Mouse (Mus musculus) heart, postnatal 0 days (tissue): ENCODE measurements around the gene Cdca7l. TPM values are rescaled to one million over a fixed set of nuclear protein-coding genes. Genes with fewer than 3 reads are reported as not detected.

Experiments
- ATAC-seq: fragments of 200-750 bp; cut with Nextera tagmentation; 2 replicates; pipeline ENCODE4 v1.8.0; 2017; ENCODE audit warnings: low read depth, moderate number of reproducible peaks, moderate library complexity; ENCODE audit not compliant: insufficient read depth
- DNase-seq: peaks from one replicate; pipeline ENCODE4 v3.0.0-alpha.2; 2016; ENCODE audit warnings: low spot score
- H3K27ac ChIP-seq: fragments of 300-500 bp; sonication (generic); 2 replicates; pipeline ENCODE4 v1.5.1; 2014; ENCODE audit warnings: low read depth, mild to moderate bottlenecking
- H3K27me3 ChIP-seq: fragments of 300-500 bp; sonication (generic); 2 replicates; pipeline ENCODE4 v1.6.1; 2014; ENCODE audit warnings: low read length, mixed read lengths; ENCODE audit not compliant: control insufficient read depth, insufficient read depth
- H3K36me3 ChIP-seq: fragments of 300-500 bp; sonication (generic); replicated peaks from 2 replicates; pipeline ENCODE4 v1.6.1; 2014; ENCODE audit warnings: low read length, mixed read lengths; ENCODE audit not compliant: control insufficient read depth, insufficient read depth
- H3K4me1 ChIP-seq: fragments of 300-500 bp; sonication (generic); 2 replicates; pipeline ENCODE4 v1.6.1; 2014; ENCODE audit warnings: antibody characterized with exemption; ENCODE audit not compliant: control insufficient read depth, insufficient read depth
- H3K4me2 ChIP-seq: fragments of 300-500 bp; sonication (generic); 2 replicates; pipeline ENCODE4 v1.6.1; 2014; ENCODE audit warnings: low read depth, mild to moderate bottlenecking, low read length, moderate library complexity
- H3K4me3 ChIP-seq: fragments of 300-500 bp; sonication (generic); 2 replicates; pipeline ENCODE4 v1.5.1; 2014; ENCODE audit warnings: low read depth, low read length
- H3K9ac ChIP-seq: fragments of 300-500 bp; sonication (generic); replicated peaks from 2 replicates; pipeline ENCODE4 v1.6.1; 2014; ENCODE audit warnings: low read depth, low read length, mixed read lengths
- H3K9me3 ChIP-seq: fragments of 300-500 bp; sonication (generic); replicated peaks from 2 replicates; pipeline ENCODE4 v1.6.1; 2016; ENCODE audit warnings: low read length; ENCODE audit not compliant: control insufficient read depth
- CTCF ChIP-seq: IDR thresholded peaks from 2 replicates; pipeline ENCODE4 v1.5.1; 2016; ENCODE audit warnings: antibody characterized with exemption, control low read depth, low read depth
- EP300 ChIP-seq: IDR thresholded peaks from 2 replicates; pipeline ENCODE4 v1.6.1; 2016; ENCODE audit warnings: antibody characterized with exemption, low read depth
- WGBS: fragments of 180-500 bp; shearing (Covaris S2); extraction: QIAGEN DNeasy Blood & Tissue Kit; methylation state at CpG from one replicate; pipeline ENCODE4 v1.1.7; 2014; 5-methylcytosine and 5-hydroxymethylcytosine counted together
- polyA plus RNA-seq: library from polyadenylated mRNA; unstranded; fragments of >200 nt; fragmentation: Nextera tagmentation; extraction: Ambion mirVana; gene quantifications from 2 replicates; pipeline ENCODE4 v1.2.1, GENCODE M21; 2015
- total RNA-seq: library from RNA; depleted of rRNA; stranded (reverse); fragments of >200 nt; gene quantifications from 2 replicates; pipeline ENCODE4 v1.2.3, GENCODE M21; 2014; ENCODE audit warnings: low replicate concordance

Gene Cdca7l
- total and polyA plus RNA-seq, 2 experiments from 2014 or later = 1.4 to 3.7 TPM

DNA sequence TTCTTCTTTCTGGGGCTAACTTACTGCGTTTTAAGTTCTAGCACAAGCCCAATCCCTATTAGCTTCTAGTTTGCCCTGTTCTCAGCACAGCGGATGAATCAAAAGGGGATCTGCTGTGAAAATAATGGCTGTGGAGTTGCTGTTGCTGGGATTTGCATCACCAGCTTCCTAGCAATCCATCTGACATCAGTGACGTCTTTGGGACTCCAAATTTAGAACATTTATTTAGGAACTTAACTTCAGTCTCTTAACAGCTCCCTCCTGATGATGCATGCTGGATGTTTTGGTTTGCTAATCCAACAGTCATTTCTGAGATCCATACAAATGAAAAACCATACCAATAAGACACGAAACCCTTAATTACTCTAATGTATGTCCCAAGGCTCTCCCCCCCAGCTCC lies 1.5 kb downstream of the Cdca7l start:
- no peaks in the 10 kb centered on the region for H3K4me1 ChIP-seq
- H3K4me3 ChIP-seq = no peak overlapping the region
- ATAC-seq (no peak), DNase-seq (no peak)
- no peak overlapping the region for H3K9ac ChIP-seq
- no peak overlapping the region for H3K27ac ChIP-seq
- H3K9me3 ChIP-seq = no peaks in the 10 kb centered on the region
- no peaks in the 10 kb centered on the region for H3K36me3 ChIP-seq
- TF ChIP-seq CTCF (no peak), EP300 (no peak)
- H3K4me2 ChIP-seq = no peak overlapping the region
- H3K27me3 ChIP-seq = no peaks in the 10 kb centered on the region
- 73% methylated on average over 4 of the region's 4 CpGs for WGBS

DNA sequence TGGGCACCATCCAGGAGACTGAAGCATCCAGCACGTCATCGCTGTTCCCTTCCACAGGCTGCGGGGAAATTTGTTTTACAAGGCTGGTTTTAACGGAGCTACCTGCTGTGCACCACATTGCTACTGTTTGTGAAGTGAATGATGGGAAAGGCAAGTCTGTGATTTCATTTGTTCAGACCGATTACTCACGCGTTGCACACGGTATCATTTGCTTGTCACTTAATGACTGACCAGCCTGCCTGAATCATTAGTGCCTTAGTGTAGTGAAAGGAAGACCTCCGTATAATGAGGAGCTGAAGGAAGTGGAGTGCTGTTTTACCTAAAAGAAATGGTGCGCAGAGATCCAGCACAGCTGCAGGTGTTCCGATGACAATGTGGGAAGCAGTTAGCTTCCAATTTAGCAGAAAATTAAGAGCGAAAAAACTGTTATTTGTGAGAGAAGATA lies 1.9 kb downstream of the Cdca7l start:
- H3K27me3 ChIP-seq = no peaks in the 10 kb centered on the region
- ATAC-seq (no peak), DNase-seq (no peak)
- no peak overlapping the region for H3K9ac ChIP-seq
- H3K4me3 ChIP-seq = no peak overlapping the region
- no peaks in the 10 kb centered on the region for H3K36me3 ChIP-seq
- no peaks in the 10 kb centered on the region for H3K4me1 ChIP-seq
- no peaks in the 10 kb centered on the region for H3K9me3 ChIP-seq
- no peak overlapping the region for H3K27ac ChIP-seq
- TF ChIP-seq CTCF (no peak), EP300 (no peak)
- 61% methylated on average over 12 of the region's 12 CpGs for WGBS
- H3K4me2 ChIP-seq = no peak overlapping the region

DNA sequence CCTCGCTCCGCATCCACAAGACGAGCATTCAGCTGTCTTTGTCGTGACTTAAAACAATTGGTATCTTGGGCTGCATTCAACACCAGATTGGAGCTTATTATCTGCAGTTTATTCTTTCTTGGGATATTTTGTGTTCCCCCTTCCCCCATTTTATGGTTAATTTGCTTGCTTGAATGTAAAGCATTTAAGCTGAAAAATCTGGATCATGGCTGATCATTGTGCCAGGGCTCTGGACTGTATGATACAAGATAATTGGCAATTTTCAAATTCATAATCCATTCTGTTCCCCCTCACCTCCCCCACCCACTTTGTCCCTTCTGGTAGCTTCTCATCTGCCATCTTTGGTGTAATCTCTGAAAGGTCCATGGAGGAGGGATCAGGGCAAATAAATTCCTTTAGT lies 2.4 kb downstream of the Cdca7l start:
- no peak for ATAC-seq
- no peak for DNase-seq
- Histone ChIP-seq H3K27ac (no peak overlapping the region), H3K4me3 (no peak overlapping the region), H3K27me3 (no peaks in the 10 kb centered on the region), H3K4me2 (no peak overlapping the region), H3K9me3 (no peaks in the 10 kb centered on the region), H3K36me3 (no peaks in the 10 kb centered on the region), H3K4me1 (no peaks in the 10 kb centered on the region), H3K9ac (no peak overlapping the region)
- no peak for TF ChIP-seq CTCF
- TF ChIP-seq EP300 = no peak
- 84% methylated on average over 4 of the region's 4 CpGs for WGBS

DNA sequence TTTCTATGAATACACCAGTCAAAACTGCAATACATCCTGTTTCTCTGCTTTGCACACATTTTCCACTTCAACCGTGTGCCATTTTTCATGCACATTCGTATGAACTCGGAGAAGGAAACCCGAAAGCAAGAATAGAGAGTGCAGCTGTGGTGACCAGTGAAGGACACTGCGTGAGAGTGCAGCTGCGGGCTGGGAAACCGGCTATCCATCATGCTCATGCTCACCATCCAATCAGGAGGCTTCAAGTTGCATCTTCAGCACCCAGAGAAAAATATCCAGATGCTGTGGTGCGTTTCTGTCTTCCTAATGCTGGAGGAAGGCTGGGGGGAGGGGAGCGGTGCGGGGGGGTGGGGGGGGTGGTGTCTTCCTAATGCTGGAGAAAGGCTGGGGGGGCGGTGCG lies 3.5 kb downstream of the Cdca7l start:
- Histone ChIP-seq H3K4me3 (no peak overlapping the region), H3K27ac (no peak overlapping the region), H3K9ac (no peak overlapping the region), H3K27me3 (no peaks in the 10 kb centered on the region), H3K4me2 (no peak overlapping the region), H3K4me1 (no peaks in the 10 kb centered on the region), H3K9me3 (no peaks in the 10 kb centered on the region), H3K36me3 (no peaks in the 10 kb centered on the region)
- TF ChIP-seq CTCF (no peak), EP300 (no peak)
- 49% methylated on average over 10 of the region's 12 CpGs for WGBS
- ATAC-seq (no peak), DNase-seq (no peak)

- 60% methylated on average over 17 of the region's 17 CpGs for WGBS
- TF ChIP-seq EP300 = no peak
- TF ChIP-seq CTCF = no peak
- Histone ChIP-seq H3K4me3 (no peak overlapping the region), H3K4me1 (no peaks in the 10 kb centered on the region), H3K27me3 (no peaks in the 10 kb centered on the region), H3K4me2 (peak overlapping the region; percentile 25; the same call in 1 of the 2 replicates), H3K36me3 (no peaks in the 10 kb centered on the region), H3K27ac (no peak overlapping the region), H3K9ac (no peak overlapping the region), H3K9me3 (no peaks in the 10 kb centered on the region)
- DNase-seq (no peak), ATAC-seq (no peak)
Observed at GRCm38 (mm10) chr12:117808355-117809326, 4.6 kb downstream of the Cdca7l start.
